Mouse (Mus musculus) stomach, embryonic 16.5 days (tissue): ENCODE results near the gene Bex1. TPM values are rescaled to one million over a fixed set of nuclear protein-coding genes. Genes with fewer than 3 reads are reported as not detected.
A peak's percentile ranks its signal among the peaks of the same experiment; 100 is the strongest.

Experiments used
- ATAC-seq: fragments of 200-750 bp; cut with Nextera tagmentation; 2 replicates; pipeline ENCODE4 v1.8.0; 2017; ENCODE audit warnings: moderate number of reproducible peaks, moderate TSS enrichment; ENCODE audit not compliant: insufficient read depth, low FRiP score
- H3K27ac ChIP-seq: fragments of 300-500 bp; sonication (generic); 2 replicates; pipeline ENCODE4 v1.5.1; 2014; ENCODE audit warnings: low read length
- H3K27me3 ChIP-seq: fragments of 300-500 bp; sonication (generic); 2 replicates; pipeline ENCODE4 v1.6.1; 2014; ENCODE audit warnings: low read length, control low read depth, mixed read lengths; ENCODE audit not compliant: control insufficient read depth, insufficient read depth
- H3K36me3 ChIP-seq: fragments of 300-500 bp; sonication (generic); 2 replicates; pipeline ENCODE4 v1.6.1; 2014; ENCODE audit warnings: low read length; ENCODE audit not compliant: control insufficient read depth, insufficient read depth
- H3K4me1 ChIP-seq: fragments of 300-500 bp; sonication (generic); 2 replicates; pipeline ENCODE4 v1.6.1; 2014; ENCODE audit warnings: low read length, control low read depth, mixed read lengths; ENCODE audit not compliant: control insufficient read depth, insufficient read depth
- H3K4me2 ChIP-seq: fragments of 300-500 bp; sonication (generic); 2 replicates; pipeline ENCODE4 v1.6.1; 2014; ENCODE audit warnings: low read depth, low read length, mixed read lengths
- H3K4me3 ChIP-seq: fragments of 300-500 bp; sonication (generic); replicated peaks from 2 replicates; pipeline ENCODE4 v1.5.1; 2014; ENCODE audit warnings: mild to moderate bottlenecking, low read length
- H3K9ac ChIP-seq: fragments of 300-500 bp; sonication (generic); 2 replicates; pipeline ENCODE4 v1.6.1; 2014; ENCODE audit warnings: low read length
- H3K9me3 ChIP-seq: fragments of 300-500 bp; sonication (generic); replicated peaks from 2 replicates; pipeline ENCODE4 v1.6.1; 2016; ENCODE audit warnings: low read length, control low read depth; ENCODE audit not compliant: control insufficient read depth
- WGBS: fragments of 180-500 bp; shearing (Covaris S2); extraction: QIAGEN DNeasy Blood & Tissue Kit; methylation state at CpG from one replicate; pipeline ENCODE4 v1.1.7; 2014; 5-methylcytosine and 5-hydroxymethylcytosine counted together
- polyA plus RNA-seq: library from polyadenylated mRNA; unstranded; fragments of >200 nt; fragmentation: Nextera tagmentation; extraction: Ambion mirVana; gene quantifications from 2 replicates; pipeline ENCODE4 v1.2.1, GENCODE M21; 2015

The Bex1 gene
- polyA plus RNA-seq, 1 experiment from 2014 or later: 84.5 TPM

DNA sequence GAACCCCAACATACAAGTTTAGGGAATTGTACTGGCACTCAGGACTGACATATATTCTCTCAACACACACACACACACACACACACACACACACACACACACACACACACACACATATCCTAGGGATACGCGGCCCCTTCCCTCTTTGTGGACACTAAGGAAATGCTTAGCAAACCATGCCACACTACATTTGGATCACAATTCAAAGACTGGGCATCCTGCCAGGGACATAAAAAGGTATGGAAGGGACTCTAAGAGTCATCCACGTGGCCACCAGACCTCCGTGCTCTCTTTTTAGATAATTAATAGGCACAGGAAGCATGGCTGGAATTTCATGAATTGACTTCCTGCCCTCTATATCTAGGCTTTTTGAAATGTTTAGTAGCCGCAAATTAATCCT, 12.5 kb upstream of the Bex1 start:
- Histone ChIP-seq H3K4me3 (no peak overlapping the region), H3K4me2 (no peak overlapping the region), H3K9ac (no peak overlapping the region), H3K27ac (no peak overlapping the region), H3K27me3 (no peaks in the 10 kb centered on the region; the same call in 1 of the 2 replicates), H3K9me3 (no peaks in the 10 kb centered on the region), H3K36me3 (no peaks in the 10 kb centered on the region), H3K4me1 (no peaks in the 10 kb centered on the region)
- ATAC-seq: no peak
- WGBS: 40% methylated on average over 5 of the region's 5 CpGs

DNA sequence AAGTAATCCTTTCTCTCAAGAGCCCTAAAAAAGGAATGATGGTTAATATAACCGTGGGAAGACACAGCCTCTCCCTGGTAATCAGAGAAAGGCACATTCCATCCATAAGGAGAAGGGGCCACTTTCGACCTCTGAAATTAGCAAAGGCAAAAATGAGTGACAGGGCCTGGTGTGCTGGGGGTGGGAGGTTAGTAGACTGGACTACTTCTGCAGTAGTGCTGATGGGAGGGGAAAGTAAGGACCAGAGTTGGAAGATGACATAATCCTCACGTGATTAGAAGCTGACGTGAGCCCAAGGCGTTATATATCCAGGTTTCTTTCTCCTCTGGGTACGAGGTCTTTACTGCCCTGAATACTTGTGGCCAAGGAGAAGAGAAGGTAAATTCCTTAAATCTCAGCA, 8.4 kb upstream of the Bex1 start:
- H3K4me3 ChIP-seq: no peak overlapping the region
- no peaks in the 10 kb centered on the region for H3K36me3 ChIP-seq
- no peak overlapping the region for H3K4me2 ChIP-seq
- H3K9me3 ChIP-seq: no peaks in the 10 kb centered on the region
- H3K27me3 ChIP-seq: no peaks in the 10 kb centered on the region; the same call in 1 of the 2 replicates
- no peak overlapping the region for H3K27ac ChIP-seq
- H3K4me1 ChIP-seq: no peaks in the 10 kb centered on the region
- no peak overlapping the region for H3K9ac ChIP-seq
- ATAC-seq: no peak
- 63% methylated on average over 6 of the region's 6 CpGs for WGBS

DNA sequence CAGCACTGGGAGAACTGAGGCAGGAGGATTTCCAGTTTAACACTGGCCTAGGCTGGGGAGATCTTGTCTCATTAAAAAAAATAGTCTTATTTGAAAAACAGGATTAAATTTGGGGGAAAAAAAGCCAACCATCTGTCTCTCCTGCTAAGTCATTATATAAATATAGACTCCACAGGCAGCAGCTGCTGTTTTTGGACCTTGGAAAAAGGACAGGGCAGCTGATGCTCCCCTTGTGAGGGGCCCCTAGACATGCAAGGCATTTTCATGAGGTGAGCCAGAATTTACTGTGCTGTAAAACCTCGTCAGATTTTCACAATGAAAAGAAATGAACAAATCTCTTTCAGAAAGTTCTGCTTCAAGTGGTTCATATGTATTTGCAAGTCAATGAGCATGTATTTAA, 990 bp upstream of the Bex1 start:
- no peak overlapping the region for H3K4me2 ChIP-seq
- H3K27me3 ChIP-seq: no peaks in the 10 kb centered on the region
- H3K27ac ChIP-seq: no peak overlapping the region
- no peaks in the 10 kb centered on the region for H3K9me3 ChIP-seq
- 43% methylated on average over 1 of the region's 1 CpGs for whole genome bisulfite sequencing
- H3K36me3 ChIP-seq: no peaks in the 10 kb centered on the region
- ATAC-seq: no peak
- no peaks in the 10 kb centered on the region for H3K4me1 ChIP-seq
- no peak overlapping the region for H3K9ac ChIP-seq
- no peak overlapping the region for H3K4me3 ChIP-seq

DNA sequence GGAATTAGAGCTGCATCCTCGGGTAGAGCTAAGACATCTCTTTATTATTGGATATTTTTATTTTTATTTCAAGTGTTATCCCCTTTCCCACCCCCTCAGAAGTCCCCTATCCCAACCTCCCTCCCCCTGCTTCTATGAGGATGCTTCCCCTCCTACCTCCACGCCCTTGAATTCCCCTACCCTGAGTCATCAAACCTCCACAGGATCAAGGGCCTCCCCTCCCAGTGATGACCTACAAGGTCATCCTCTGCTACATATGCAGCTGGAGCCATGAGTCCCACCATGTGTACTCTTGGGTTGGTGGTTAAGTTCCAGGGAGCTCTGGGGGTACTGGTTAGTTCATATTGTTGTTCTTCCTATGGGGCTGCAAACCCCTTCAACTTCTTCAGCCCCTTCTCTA, 1.9 kb downstream of the Bex1 start:
- Histone ChIP-seq H3K9ac (no peak overlapping the region), H3K4me2 (no peak overlapping the region), H3K27me3 (no peaks in the 10 kb centered on the region), H3K4me1 (no peaks in the 10 kb centered on the region), H3K4me3 (no peak overlapping the region), H3K27ac (no peak overlapping the region), H3K36me3 (no peaks in the 10 kb centered on the region), H3K9me3 (no peaks in the 10 kb centered on the region)
- WGBS: 64% methylated on average over 2 of the region's 2 CpGs
- no peak for ATAC-seq

DNA sequence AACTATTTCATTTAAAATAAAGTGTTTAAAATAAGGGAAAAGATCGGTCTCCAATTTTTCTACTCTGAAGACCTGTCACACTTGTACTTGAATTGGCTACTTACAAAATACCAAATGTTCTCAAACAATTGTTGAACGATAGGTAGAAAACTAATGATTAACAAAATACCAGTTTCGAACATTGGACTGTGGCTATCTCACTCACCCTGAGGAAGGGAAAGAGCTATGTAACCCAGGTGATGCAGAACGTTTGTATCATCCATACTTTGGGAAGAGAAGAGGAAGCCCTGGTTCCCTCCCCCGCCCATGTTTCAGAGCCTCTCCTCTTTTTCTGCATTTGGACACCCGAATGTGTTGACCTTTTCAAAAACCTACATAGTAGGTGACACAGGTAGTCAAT, 10.9 kb downstream of the Bex1 start:
- no peak overlapping the region for H3K4me3 ChIP-seq
- H3K9me3 ChIP-seq: no peaks in the 10 kb centered on the region
- 66% methylated on average over 6 of the region's 6 CpGs for WGBS
- H3K36me3 ChIP-seq: no peaks in the 10 kb centered on the region
- no peak overlapping the region for H3K27ac ChIP-seq
- no peak overlapping the region for H3K9ac ChIP-seq
- no peak for ATAC-seq
- no peaks in the 10 kb centered on the region for H3K27me3 ChIP-seq
- H3K4me2 ChIP-seq: no peak overlapping the region
- H3K4me1 ChIP-seq: no peaks in the 10 kb centered on the region

DNA sequence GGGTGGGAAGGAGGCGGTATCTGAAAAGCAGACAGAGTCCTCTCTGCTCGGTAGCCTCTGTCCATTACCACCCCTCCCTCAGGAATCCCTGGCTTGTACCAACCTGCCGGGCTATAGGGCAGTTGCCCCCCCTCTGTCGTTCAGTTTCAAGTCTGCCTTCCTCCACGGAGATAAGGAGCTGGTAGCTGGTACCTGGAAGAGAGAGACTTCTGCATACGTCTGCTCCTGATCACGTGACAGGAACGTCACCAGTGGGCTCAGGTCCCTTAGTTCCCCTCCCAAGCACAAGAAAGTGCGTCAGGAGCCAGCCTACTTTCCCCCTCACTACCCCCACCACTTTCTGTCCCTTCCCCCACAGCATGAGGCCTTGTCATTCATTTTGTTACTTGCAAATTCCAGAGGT, 11.6 kb downstream of the Bex1 start, which contains the start of gene Tceal5:
TSS of gene Tceal5 (minus strand) at position 213 of the 403 bp plus-strand sequence.
- H3K27ac ChIP-seq: no peak within 1 kb of the TSS
- peak within 1 kb of the TSS; percentile 47 for H3K4me3 ChIP-seq
- H3K9ac ChIP-seq: peak within 1 kb of the TSS; percentile 56
- no peaks in the 10 kb centered on the region for H3K4me1 ChIP-seq
- no peaks in the 10 kb centered on the region for H3K36me3 ChIP-seq
- peak within 1 kb of the TSS; percentile 59 for H3K4me2 ChIP-seq
- H3K27me3 ChIP-seq: no peaks in the 10 kb centered on the region
- peak; percentile 33; the same call in 1 of the 2 replicates for ATAC-seq
- WGBS: 13% methylated on average over 9 of the region's 9 CpGs
- no peaks in the 10 kb centered on the region for H3K9me3 ChIP-seq

DNA sequence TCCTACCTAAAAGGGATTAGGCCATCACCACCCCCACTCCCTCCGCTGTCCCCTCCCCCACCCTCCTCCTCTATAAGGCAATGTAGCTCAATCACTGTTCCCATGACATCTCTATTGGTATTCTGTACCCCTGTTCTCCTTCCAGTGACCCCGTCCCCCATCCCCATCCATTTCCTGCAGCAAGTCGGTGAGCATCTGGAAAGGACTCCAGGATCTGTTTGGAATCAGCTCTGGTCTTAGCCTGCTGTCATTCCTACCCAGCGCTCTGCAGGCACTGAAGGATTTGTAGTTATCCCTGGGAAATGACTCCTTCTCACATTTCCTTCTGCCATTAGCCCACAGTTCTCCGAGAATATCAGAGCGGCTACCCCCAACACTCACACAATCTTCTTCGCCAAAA, 12.1 kb downstream of the Bex1 start:
- no peak overlapping the region for H3K27ac ChIP-seq
- H3K9ac ChIP-seq: peak overlapping the region; percentile 56
- no peaks in the 10 kb centered on the region for H3K9me3 ChIP-seq
- no peaks in the 10 kb centered on the region for H3K36me3 ChIP-seq
- no peaks in the 10 kb centered on the region for H3K27me3 ChIP-seq
- WGBS: 19% methylated on average over 7 of the region's 7 CpGs
- peak overlapping the region; percentile 47 for H3K4me3 ChIP-seq
- H3K4me1 ChIP-seq: no peaks in the 10 kb centered on the region
- peak overlapping the region; percentile 59 for H3K4me2 ChIP-seq
- ATAC-seq: no peak; the same call in 1 of the 2 replicates

DNA sequence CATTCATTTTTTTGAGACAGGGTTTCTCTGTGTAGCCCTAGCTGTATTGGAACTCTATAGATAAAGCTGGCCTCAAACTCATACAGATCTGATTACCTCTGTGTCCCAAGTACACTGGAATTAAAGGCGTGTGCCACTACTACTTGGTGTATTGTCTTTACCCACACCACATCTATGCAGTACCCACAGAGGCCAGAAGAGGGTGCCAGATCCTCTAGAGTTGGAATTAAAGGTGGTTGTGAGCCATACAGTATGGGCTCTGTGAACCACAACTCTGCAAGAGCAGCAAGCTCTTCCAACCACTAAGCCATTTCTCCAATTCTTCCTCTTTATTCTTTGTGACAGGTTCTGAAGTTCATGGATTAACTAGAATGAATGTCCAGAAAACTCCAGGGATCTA, 18.4 kb downstream of the Bex1 start:
- H3K4me1 ChIP-seq: no peaks in the 10 kb centered on the region
- no peaks in the 10 kb centered on the region for H3K9me3 ChIP-seq
- no peak overlapping the region for H3K4me3 ChIP-seq
- 46% methylated on average over 1 of the region's 1 CpGs for WGBS
- H3K27ac ChIP-seq: no peak overlapping the region
- H3K9ac ChIP-seq: no peak overlapping the region
- no peak for ATAC-seq
- no peaks in the 10 kb centered on the region for H3K36me3 ChIP-seq
- no peak overlapping the region for H3K4me2 ChIP-seq
- H3K27me3 ChIP-seq: no peaks in the 10 kb centered on the region; the same call in 1 of the 2 replicates

DNA sequence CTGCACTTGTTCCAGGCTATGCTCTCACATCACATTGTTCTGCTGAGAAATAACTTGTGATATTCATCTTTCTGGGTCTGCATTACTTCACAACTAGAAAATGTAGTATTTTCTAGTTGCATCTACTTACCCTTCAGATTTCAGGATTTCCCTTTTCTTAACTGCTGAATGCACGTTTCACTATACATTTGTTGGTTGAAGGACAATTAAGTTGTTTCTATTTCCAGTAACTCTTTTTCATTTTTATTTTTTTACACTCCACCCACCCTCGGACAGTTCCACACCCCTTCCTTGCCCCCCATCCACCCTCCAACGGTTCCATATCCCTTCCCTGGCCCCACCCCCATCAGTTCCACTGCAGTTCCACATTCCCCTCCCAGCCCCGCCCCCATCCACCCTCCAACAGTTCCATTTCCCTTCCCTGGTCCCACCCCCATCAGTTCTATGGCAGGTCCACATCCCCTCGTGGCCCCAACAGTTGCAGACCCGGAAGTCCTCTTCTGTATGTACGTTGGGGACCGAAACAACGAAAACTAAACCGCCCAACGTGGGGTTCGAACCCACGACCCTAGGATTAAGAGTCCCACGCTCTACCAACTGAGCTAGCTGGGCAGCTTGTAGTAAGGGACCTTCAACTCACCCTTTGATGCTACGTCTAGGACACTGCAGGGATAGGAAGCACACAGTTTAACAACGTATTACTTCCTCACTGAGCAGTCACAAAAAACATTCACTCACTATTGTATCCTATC, 19.9 kb downstream of the Bex1 start:
- Histone ChIP-seq H3K9ac (no peak overlapping the region), H3K4me3 (no peak overlapping the region), H3K27me3 (no peaks in the 10 kb centered on the region; the same call in 1 of the 2 replicates), H3K4me1 (no peaks in the 10 kb centered on the region), H3K4me2 (no peak overlapping the region), H3K9me3 (no peaks in the 10 kb centered on the region), H3K36me3 (no peaks in the 10 kb centered on the region), H3K27ac (no peak overlapping the region)
- ATAC-seq: no peak
- WGBS: 76% methylated on average over 16 of the region's 16 CpGs
